Mouse (Mus musculus) CH12.LX (cell line): ENCODE measurements at regions not wholly inside any gene's neighbourhood (a gene's known extent, or its start where the extent isn't known, plus 50 kb on each side); places are given as distances from the start of the nearest gene placed in this dataset.

Experiments used
- CHD1 ChIP-seq: IDR thresholded peaks from 2 replicates; pipeline ENCODE4 v1.6.1; 2012; ENCODE audit warnings: low read depth, low read length, improper control_type of control experiment, inconsistent platforms
- CTCF ChIP-seq, 2 experiments: IDR thresholded peaks in 1 of 2; conservative IDR thresholded peaks in 1 of 2; 2 replicates each; pipeline ENCODE4 v1.5.1; 2011 to 2012; ENCODE audit warnings: low read depth in 2 of 2, low read length in 2 of 2, improper control_type of control experiment in 1 of 2, inconsistent platforms in 1 of 2, mild to moderate bottlenecking in 1 of 2, moderate library complexity in 1 of 2
- E2F4 ChIP-seq: IDR thresholded peaks from 2 replicates; pipeline ENCODE4 v1.6.1; 2011; ENCODE audit warnings: low read depth, low read length, improper control_type of control experiment; ENCODE audit not compliant: insufficient replicate concordance
- EP300 ChIP-seq: IDR thresholded peaks from 2 replicates; pipeline ENCODE4 v1.6.1; 2011; ENCODE audit warnings: low read length, improper control_type of control experiment
- IRF4 ChIP-seq: IDR thresholded peaks from 2 replicates; pipeline ENCODE4 v1.6.1; 2014; ENCODE audit warnings: low read depth, mild to moderate bottlenecking, inconsistent platforms, low read length, improper control_type of control experiment
- POLR2A ChIP-seq: IDR thresholded peaks from 2 replicates; pipeline ENCODE4 v1.6.1; 2011; ENCODE audit warnings: low read depth, mild to moderate bottlenecking, improper control_type of control experiment, low read length
- POLR2AphosphoS2 ChIP-seq: IDR thresholded peaks from 2 replicates; pipeline ENCODE4 v1.6.1; 2011; ENCODE audit warnings: low read depth, low read length, improper control_type of control experiment
- USF1 ChIP-seq: IDR thresholded peaks from 2 replicates; pipeline ENCODE4 v1.6.1; 2014; ENCODE audit warnings: low read depth, mild to moderate bottlenecking, inconsistent platforms, low read length, improper control_type of control experiment
- USF2 ChIP-seq: conservative IDR thresholded peaks from 2 replicates; pipeline ENCODE4 v1.6.1; 2011; ENCODE audit warnings: low read depth, low read length, improper control_type of control experiment
- ZNF384 ChIP-seq: IDR thresholded peaks from 2 replicates; pipeline ENCODE4 v1.6.1; 2012; ENCODE audit warnings: low read depth, low read length, improper control_type of control experiment, inconsistent platforms

DNA sequence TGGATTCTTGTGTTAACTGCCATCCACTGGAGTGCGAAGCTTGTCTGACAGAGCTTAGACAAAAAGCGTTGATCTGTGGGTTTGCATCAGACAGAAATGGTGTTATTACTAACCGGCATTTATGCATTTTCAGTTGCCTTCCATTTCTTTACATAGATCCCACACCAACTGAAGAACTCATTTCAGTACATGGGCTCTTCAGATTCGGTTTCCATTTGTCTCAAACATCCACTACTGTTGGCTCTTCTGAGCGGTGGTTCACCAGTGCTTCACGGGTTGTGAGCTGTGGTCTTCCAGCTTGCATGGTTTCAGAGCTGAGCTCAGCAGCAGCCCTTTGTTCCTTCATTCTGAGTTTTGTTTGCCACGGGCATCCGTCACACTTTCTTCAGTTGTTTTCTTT lies 294.4 kb downstream of the Eipr1 start:
- TF ChIP-seq CTCF (conservative IDR thresholded peaks at IDR 0.05 in 1 of 2, IDR thresholded peaks at IDR 0.05 in 1 of 2; ENCODE audit: low read depth in 2 of 2, low read length in 2 of 2) (no peak), USF2 (no peak), ZNF384 (no peak), EP300 (peak; percentile 37; the same call in 1 of the 2 replicates), IRF4 (peak; percentile 65), E2F4 (no peak), POLR2A (no peak), CHD1 (no peak), POLR2AphosphoS2 (no peak), USF1 (no peak)
